Mouse (Mus musculus) megakaryocyte, embryonic 14.5 days (primary cell): ENCODE measurements at regions not wholly inside any gene's neighbourhood (a gene's known extent, or its start where the extent isn't known, plus 50 kb on each side); places are given as distances from the start of the nearest gene placed in this dataset.

Experiments used
- FLI1 ChIP-seq: IDR thresholded peaks from 2 replicates; pipeline ENCODE4 v1.6.1; 2012; ENCODE audit warnings: low read length, inconsistent platforms, mixed read lengths
- GATA1 ChIP-seq: IDR thresholded peaks from 3 replicates; pipeline ENCODE4 v1.6.1; 2012; ENCODE audit warnings: mixed read lengths, low read length, inconsistent platforms, borderline replicate concordance

DNA sequence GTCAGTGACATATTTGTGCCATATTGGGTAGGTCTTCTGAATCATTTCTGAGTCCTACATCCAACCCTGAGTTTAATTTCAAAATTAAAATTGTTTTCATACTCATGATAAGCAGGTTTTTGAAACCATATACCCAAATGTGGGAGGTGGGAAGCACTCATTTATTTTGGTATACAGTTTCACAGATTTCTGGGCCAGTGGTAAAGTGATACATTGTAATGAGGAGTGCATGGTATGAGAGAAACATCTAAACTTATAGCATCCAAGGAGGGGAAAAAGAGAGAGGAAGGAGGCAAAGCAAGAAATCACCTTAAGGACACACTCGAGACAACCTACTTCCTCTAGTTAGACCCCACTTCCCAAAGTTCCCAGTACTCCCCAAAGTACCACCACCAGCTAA lies 157.6 kb downstream of the Mreg start:
- TF ChIP-seq FLI1: no peak
- no peak for TF ChIP-seq GATA1
